Mouse (Mus musculus) bone marrow macrophage, adult 2 months (primary cell): ENCODE measurements at regions not wholly inside any gene's neighbourhood (a gene's known extent, or its start where the extent isn't known, plus 50 kb on each side); places are given as distances from the start of the nearest gene placed in this dataset.

Source experiments
- CTCF ChIP-seq: IDR thresholded peaks from 2 replicates; pipeline ENCODE4 v1.5.1; 2012; ENCODE audit warnings: low read depth, mild to moderate bottlenecking, low read length, moderate library complexity
- POLR2A ChIP-seq: IDR thresholded peaks from 2 replicates; pipeline ENCODE4 v1.6.1; 2012; ENCODE audit warnings: mild to moderate bottlenecking, low read depth, low read length, borderline replicate concordance

- TF ChIP-seq CTCF (no peak), POLR2A (no peak)
Measured at GRCm38 (mm10) chr9:32972431-32973052, 336.5 kb downstream of the Ets1 start.
